Comparison of ENCODE assay signal across 17 mouse cellular contexts in genomic region chr7:16948923-16949458, GRCm38 (mm10). TPM values are rescaled to one million over a fixed set of nuclear protein-coding genes. Genes with fewer than 3 reads are reported as not detected.
DNase-seq lines count a peak whose midpoint lies in the region; ATAC-seq lines count a peak whose summit lies in the region.
"Had no signal": no experiment of that assay in that cellular context is flagged by ENCODE, and none has a peak within 500 bp of the region (broad histone marks: within the 10 kb centered on the region; RNA-seq: fewer than 3 reads in every experiment).

No protein-coding gene starts in this region.

- H3K36me3 ChIP-seq in midbrain, embryonic 12.5 days = no peaks in the 10 kb centered on the region
- no peaks in the 10 kb centered on the region for H3K36me3 ChIP-seq in midbrain, embryonic 11.5 days (ENCODE audit: control insufficient read depth, insufficient read depth, low read length)
- peaks cover 8% of the 10 kb centered on the region for H3K36me3 ChIP-seq in hindbrain, embryonic 14.5 days (replicated peaks; ENCODE audit: control insufficient read depth, insufficient read depth)
- H3K36me3 ChIP-seq in neural tube, embryonic 14.5 days (ENCODE audit: control insufficient read depth, insufficient read depth, low read length) = no peaks in the 10 kb centered on the region
- H3K36me3 ChIP-seq: liver, embryonic 15.5 days had no signal

- H3K4me2 ChIP-seq in midbrain, embryonic 12.5 days (replicated peaks) = peak overlapping the region; percentile 78
- no peak overlapping the region for H3K4me2 ChIP-seq in midbrain, embryonic 11.5 days
- H3K4me2 ChIP-seq in hindbrain, embryonic 14.5 days (replicated peaks) = peak overlapping the region; percentile 96
- peak overlapping the region; percentile 98; the same call in 1 of the 2 replicates for H3K4me2 ChIP-seq in neural tube, embryonic 14.5 days (ENCODE audit: low read depth, low read length)

- H3K27me3 ChIP-seq in midbrain, embryonic 12.5 days = peaks cover 50% of the 10 kb centered on the region
- peaks cover 56% of the 10 kb centered on the region for H3K27me3 ChIP-seq in midbrain, embryonic 11.5 days (ENCODE audit: control insufficient read depth, insufficient read depth, low read length)
- H3K27me3 ChIP-seq in hindbrain, embryonic 14.5 days (ENCODE audit: control insufficient read depth, insufficient read depth, low read length) = 0 out of 2 replicates have a peak, but pooled peaks cover 5% of the 10 kb centered on the region
- no peaks in the 10 kb centered on the region for H3K27me3 ChIP-seq in neural tube, embryonic 14.5 days (ENCODE audit: control insufficient read depth, insufficient read depth, low read length)

- H3K27ac ChIP-seq in midbrain, embryonic 12.5 days (replicated peaks) = no peak overlapping the region
- no peak overlapping the region for H3K27ac ChIP-seq in midbrain, embryonic 11.5 days (ENCODE audit: low read depth, low read length)
- peak overlapping the region; percentile 96 for H3K27ac ChIP-seq in hindbrain, embryonic 14.5 days
- H3K27ac ChIP-seq in neural tube, embryonic 14.5 days (ENCODE audit: low read depth, low read length) = no peak overlapping the region
- H3K27ac ChIP-seq: liver, embryonic 15.5 days had no signal

- H3K4me1 ChIP-seq in midbrain, embryonic 12.5 days = peaks cover 58% of the 10 kb centered on the region
- peaks cover 34% of the 10 kb centered on the region for H3K4me1 ChIP-seq in midbrain, embryonic 11.5 days (ENCODE audit: control insufficient read depth, insufficient read depth, low read length)
- peaks cover 48% of the 10 kb centered on the region for H3K4me1 ChIP-seq in hindbrain, embryonic 14.5 days (replicated peaks; ENCODE audit: control insufficient read depth, insufficient read depth, low read length)
- H3K4me1 ChIP-seq in neural tube, embryonic 14.5 days (ENCODE audit: control insufficient read depth, insufficient read depth, low read length) = peaks cover 36% of the 10 kb centered on the region

- peak overlapping the region; percentile 91 for H3K9ac ChIP-seq in midbrain, embryonic 12.5 days (replicated peaks)
- H3K9ac ChIP-seq in midbrain, embryonic 11.5 days (ENCODE audit: low read length) = no peak overlapping the region
- peak overlapping the region; percentile 98 for H3K9ac ChIP-seq in hindbrain, embryonic 14.5 days
- H3K9ac ChIP-seq in neural tube, embryonic 14.5 days (replicated peaks; ENCODE audit: low read depth, low read length) = no peak overlapping the region
- H3K9ac ChIP-seq: liver, embryonic 15.5 days had no signal

- H3K9me3 ChIP-seq in midbrain, embryonic 12.5 days = no peaks in the 10 kb centered on the region
- no peaks in the 10 kb centered on the region for H3K9me3 ChIP-seq in midbrain, embryonic 11.5 days (ENCODE audit: control insufficient read depth, low read length)
- no peaks in the 10 kb centered on the region for H3K9me3 ChIP-seq in hindbrain, embryonic 14.5 days (ENCODE audit: control insufficient read depth, low read length)
- H3K9me3 ChIP-seq in neural tube, embryonic 14.5 days (ENCODE audit: control insufficient read depth, low read length) = no peaks in the 10 kb centered on the region
- H3K9me3 ChIP-seq: liver, embryonic 15.5 days had no signal

- no peak for ATAC-seq in cerebellum, adult (ENCODE audit: insufficient number of reproducible peaks, low FRiP score, low TSS enrichment)
- ATAC-seq in midbrain, embryonic 12.5 days (ENCODE audit: low FRiP score, low read depth) = no peak
- no peak for ATAC-seq in midbrain, embryonic 11.5 days (ENCODE audit: low FRiP score)
- no peak for ATAC-seq in hindbrain, embryonic 14.5 days (ENCODE audit: low FRiP score)
- ATAC-seq in neural tube, embryonic 14.5 days (ENCODE audit: low read depth) = no peak

- 55% methylated on average over 8 of the region's 8 CpGs for WGBS in midbrain, embryonic 12.5 days
- WGBS in midbrain, embryonic 11.5 days = 46% methylated on average over 8 of the region's 8 CpGs
- WGBS in hindbrain, embryonic 14.5 days = 47% methylated on average over 8 of the region's 8 CpGs
- whole genome bisulfite sequencing in neural tube, embryonic 14.5 days = 55% methylated on average over 8 of the region's 8 CpGs

- DNase-seq in cerebellum, adult 18-20 months = peak; percentile 32 to 45
- DNase-seq in midbrain, embryonic 11.5 days (ENCODE audit: low spot score, missing footprints) = no peak
- DNase-seq in hindbrain, embryonic 14.5 days (ENCODE audit: low spot score) = no peak
- DNase-seq in heart, adult 18-20 months = no peak
- no peak for DNase-seq in thymus, postnatal 10 days (ENCODE audit: low spot score in 2 of 2)
- DNase-seq: adrenal gland, postnatal 14 days; heart, adult 11 months; heart, postnatal 36 days; kidney, adult 9 months; lung, postnatal 36 days; retina, postnatal 1 day had no signal

- H3K4me3 ChIP-seq in midbrain, embryonic 12.5 days = peak overlapping the region; percentile 65
- H3K4me3 ChIP-seq in midbrain, embryonic 11.5 days (ENCODE audit: low read depth, low read length) = no peak overlapping the region
- H3K4me3 ChIP-seq in hindbrain, embryonic 14.5 days (replicated peaks; ENCODE audit: low read length) = peak overlapping the region; percentile 90
- no peak overlapping the region for H3K4me3 ChIP-seq in neural tube, embryonic 14.5 days (ENCODE audit: low read depth, low read length)

RNA-seq across cellular contexts. Expression of gene Pnmal2, which starts 4.5 kb away (rescaled TPM):
- 49.3 and 55.3 TPM in 2 replicates for polyA plus RNA-seq in midbrain, embryonic 12.5 days (2016; fragmentation: Nextera tagmentation; extraction: Ambion mirVana)
- polyA plus RNA-seq in midbrain, embryonic 11.5 days (2014; fragmentation: Nextera tagmentation; extraction: Ambion mirVana) = 8.3 and 8.6 TPM in 2 replicates
- polyA plus RNA-seq in hindbrain, embryonic 14.5 days (2014; fragmentation: Nextera tagmentation; extraction: Ambion mirVana) = 96.1 and 96.4 TPM in 2 replicates
- polyA plus RNA-seq in neural tube, embryonic 14.5 days (2014; fragmentation: Nextera tagmentation; extraction: Ambion mirVana) = 68.1 and 92.1 TPM in 2 replicates
- total RNA-seq in heart, adult 18-20 months (2021) = 1 to 10 TPM; 3.7 to 4.0 TPM

RNA-seq across cellular contexts. Expression of gene Pnmal1, which starts 10.5 kb away (rescaled TPM):
- polyA plus RNA-seq in midbrain, embryonic 12.5 days (2016; fragmentation: Nextera tagmentation; extraction: Ambion mirVana) = 28.8 and 34.8 TPM in 2 replicates
- polyA plus RNA-seq in midbrain, embryonic 11.5 days (2014; fragmentation: Nextera tagmentation; extraction: Ambion mirVana) = 22.5 and 23.7 TPM in 2 replicates
- polyA plus RNA-seq in hindbrain, embryonic 14.5 days (2014; fragmentation: Nextera tagmentation; extraction: Ambion mirVana) = 52.1 and 63.2 TPM in 2 replicates
- 60.1 and 60.7 TPM in 2 replicates for polyA plus RNA-seq in neural tube, embryonic 14.5 days (2014; fragmentation: Nextera tagmentation; extraction: Ambion mirVana)
- total RNA-seq in heart, adult 18-20 months (2021) = not detected
- total RNA-seq: heart, postnatal 36 days had no signal
- polyA plus RNA-seq: spleen, adult 2 months had no signal

RNA-seq across cellular contexts. Expression of gene Calm3, which starts 25.1 kb away (rescaled TPM):
- 223 and 224 TPM in 2 replicates for polyA plus RNA-seq in midbrain, embryonic 12.5 days (2016; fragmentation: Nextera tagmentation; extraction: Ambion mirVana)
- 284 and 295 TPM in 2 replicates for polyA plus RNA-seq in midbrain, embryonic 11.5 days (2014; fragmentation: Nextera tagmentation; extraction: Ambion mirVana)
- 510 and 527 TPM in 2 replicates for polyA plus RNA-seq in hindbrain, embryonic 14.5 days (2014; fragmentation: Nextera tagmentation; extraction: Ambion mirVana)
- 412 and 503 TPM in 2 replicates for polyA plus RNA-seq in neural tube, embryonic 14.5 days (2014; fragmentation: Nextera tagmentation; extraction: Ambion mirVana)
- 100 to 1,000 TPM; 166 to 200 TPM for total RNA-seq in heart, adult 18-20 months (2021)

RNA-seq across cellular contexts. Expression of gene Gm42372, which starts 33.9 kb away (rescaled TPM):
- polyA plus RNA-seq in midbrain, embryonic 12.5 days (2016; fragmentation: Nextera tagmentation; extraction: Ambion mirVana) = 1.7 and 1.8 TPM in 2 replicates
- 1.6 and 2.5 TPM in 2 replicates for polyA plus RNA-seq in midbrain, embryonic 11.5 days (2014; fragmentation: Nextera tagmentation; extraction: Ambion mirVana)
- polyA plus RNA-seq in hindbrain, embryonic 14.5 days (2014; fragmentation: Nextera tagmentation; extraction: Ambion mirVana) = 7.6 and 7.8 TPM in 2 replicates
- polyA plus RNA-seq in neural tube, embryonic 14.5 days (2014; fragmentation: Nextera tagmentation; extraction: Ambion mirVana) = 7.4 and 10.1 TPM in 2 replicates
- under 1 TPM in 1 of 2 experiments, not detected in 1; 0.08 TPM for total RNA-seq in heart, adult 18-20 months (2021)
- total RNA-seq: heart, postnatal 36 days had no signal

RNA-seq across cellular contexts. Expression of gene Ptgir, which starts 42.7 kb away (rescaled TPM):
- 1.1 and 1.2 TPM in 2 replicates for polyA plus RNA-seq in midbrain, embryonic 12.5 days (2016; fragmentation: Nextera tagmentation; extraction: Ambion mirVana)
- 0.94 and 1.2 TPM in 2 replicates for polyA plus RNA-seq in midbrain, embryonic 11.5 days (2014; fragmentation: Nextera tagmentation; extraction: Ambion mirVana)
- 0.26 TPM in 1 of 2 replicates, not detected in the other for polyA plus RNA-seq in hindbrain, embryonic 14.5 days (2014; fragmentation: Nextera tagmentation; extraction: Ambion mirVana)
- polyA plus RNA-seq in neural tube, embryonic 14.5 days (2014; fragmentation: Nextera tagmentation; extraction: Ambion mirVana) = 1.2 TPM in 1 of 2 replicates, not detected in the other
- total RNA-seq in heart, adult 18-20 months (2021) = 1 to 10 TPM; 1.5 TPM
- total RNA-seq: layer of hippocampus, adult 8-10 months had no signal

Comparison
In these comparisons a context has a peak if more than half of its experiments do, and no peak if none do; other contexts are left out.
1. H3K4me3 ChIP-seq: peak in midbrain, embryonic 12.5 days (single experiment) and hindbrain, embryonic 14.5 days (single experiment); none in midbrain, embryonic 11.5 days (single experiment) and neural tube, embryonic 14.5 days (single experiment).
2. H3K9ac ChIP-seq: peak in midbrain, embryonic 12.5 days (single experiment) and hindbrain, embryonic 14.5 days (single experiment); none in midbrain, embryonic 11.5 days (single experiment) and neural tube, embryonic 14.5 days (single experiment).
3. DNase-seq: peak in cerebellum, adult 18-20 months (2 of 2); none in midbrain, embryonic 11.5 days (single experiment), hindbrain, embryonic 14.5 days (single experiment), heart, adult 18-20 months (0 of 2) and thymus, postnatal 10 days (0 of 2).